Mouse (Mus musculus) cerebellum, postnatal 25 days (tissue): ENCODE measurements at regions not wholly inside any gene's neighbourhood (a gene's known extent, or its start where the extent isn't known, plus 50 kb on each side); places are given as distances from the start of the nearest gene placed in this dataset.

Experiments used
- DNase-seq, 2 experiments: peaks; one replicate each; pipeline ENCODE4 v3.0.0; 2021; ENCODE audit warnings: mixed read lengths in 2 of 2

- no peak for DNase-seq
Measured at GRCm38 (mm10) chr2:146625166-146625751, 113.1 kb upstream of the Ralgapa2 start.

- no peak for DNase-seq
Measured at GRCm38 (mm10) chr2:146626531-146626930, 114.4 kb upstream of the Ralgapa2 start.

DNA sequence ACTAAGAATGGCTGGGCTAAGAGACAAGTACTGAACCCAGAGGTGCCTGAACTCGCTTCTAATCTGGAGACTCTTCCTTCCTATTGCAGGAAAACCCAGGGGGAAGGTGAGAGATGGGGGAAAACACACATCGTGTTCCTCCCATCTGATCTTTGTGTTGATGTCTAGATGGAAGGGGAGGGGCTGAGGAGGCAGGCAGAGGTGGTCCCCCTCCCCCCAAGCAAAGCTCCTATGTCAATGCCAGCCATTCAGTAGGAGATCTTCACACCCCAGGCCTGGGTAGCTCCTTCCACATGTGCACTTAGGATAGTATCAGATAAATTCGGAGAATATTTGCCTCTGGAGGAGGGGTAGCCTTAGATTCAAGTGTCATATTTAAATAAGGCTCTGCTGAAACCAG is 118.0 kb upstream of the Ralgapa2 start:
- no peak for DNase-seq

DNA sequence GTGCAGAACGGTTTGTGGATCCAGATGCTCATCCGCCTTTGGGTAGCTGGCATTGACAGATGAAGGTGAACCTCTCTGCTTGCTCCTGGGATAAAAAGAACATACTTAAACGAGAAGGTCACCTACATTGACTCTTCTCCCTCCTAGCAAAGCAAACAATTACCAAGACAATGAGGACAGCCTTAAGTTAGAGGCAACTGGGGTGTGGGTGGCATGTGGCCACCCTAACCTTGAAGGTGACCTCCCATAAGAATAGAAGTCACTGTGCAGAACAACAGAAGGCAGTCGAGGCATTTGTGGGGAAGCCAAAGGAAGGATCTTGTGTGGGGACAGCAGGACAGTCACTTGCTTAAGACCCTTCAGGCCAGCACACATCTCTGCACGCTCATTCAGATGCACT is 119.0 kb upstream of the Ralgapa2 start:
- no peak for DNase-seq

DNA sequence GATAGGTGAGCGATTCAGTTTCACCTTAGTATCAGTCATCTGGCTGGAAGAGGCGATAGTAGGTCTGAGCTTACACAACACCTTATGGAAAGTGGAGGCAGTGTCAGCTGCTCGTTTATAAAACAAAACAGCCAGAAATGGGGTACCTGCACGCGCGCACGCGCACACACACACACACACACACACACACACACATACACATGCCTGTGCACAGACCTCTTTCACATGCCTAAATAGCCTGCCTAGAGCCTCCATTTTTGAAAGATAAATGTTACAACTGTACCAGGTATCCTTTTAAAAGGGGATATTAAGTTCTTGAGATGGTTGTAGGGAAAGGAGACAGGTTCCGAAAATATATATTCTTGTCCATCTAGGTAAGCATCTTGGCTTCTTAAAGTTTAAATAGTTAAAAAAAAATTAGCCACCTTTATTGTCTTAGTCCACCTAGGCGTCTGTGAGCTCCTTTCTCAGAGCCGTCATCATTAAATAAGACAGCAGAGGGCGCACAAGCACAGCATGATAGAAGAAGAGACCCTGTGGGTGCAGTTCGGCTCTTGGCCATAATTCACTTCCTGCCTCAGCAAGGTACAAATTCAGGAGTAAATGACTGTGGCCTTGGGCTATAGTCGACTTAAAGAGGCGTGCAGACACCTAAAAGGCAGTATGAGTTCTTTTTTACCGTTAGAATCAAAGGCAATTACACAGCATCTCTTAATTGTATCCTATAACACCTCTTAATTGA is 121.4 kb upstream of the Ralgapa2 start:
- DNase-seq: peak; percentile 50 to 77

- no peak for DNase-seq
Measured at GRCm38 (mm10) chr2:146637573-146637972, 125.4 kb upstream of the Ralgapa2 start.

- DNase-seq: no peak
Measured at GRCm38 (mm10) chr2:146646237-146646972, 134.3 kb upstream of the Ralgapa2 start.

- DNase-seq: no peak
Measured at GRCm38 (mm10) chr2:146646973-146647282, 134.8 kb upstream of the Ralgapa2 start.

DNA sequence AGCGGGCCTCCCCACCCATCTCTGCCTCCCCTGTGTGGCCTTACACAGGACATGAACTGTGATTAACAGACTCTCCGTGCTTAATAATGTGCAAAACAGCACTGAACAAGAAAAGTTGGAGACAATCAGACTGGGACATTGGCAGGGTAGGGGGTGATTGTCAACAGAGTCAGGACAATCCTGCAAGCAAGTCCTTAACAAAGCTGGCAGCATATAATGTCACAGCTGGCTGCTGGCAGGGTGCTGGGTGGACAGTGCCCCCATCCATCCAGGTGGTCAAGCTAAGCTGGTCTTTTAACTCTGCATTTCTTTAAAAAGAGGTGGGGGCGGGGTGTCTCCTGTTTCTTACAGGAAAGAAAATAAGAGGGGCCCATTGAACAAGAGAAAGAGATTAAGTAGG is 149.2 kb upstream of the Ralgapa2 start:
- no peak for DNase-seq

DNA sequence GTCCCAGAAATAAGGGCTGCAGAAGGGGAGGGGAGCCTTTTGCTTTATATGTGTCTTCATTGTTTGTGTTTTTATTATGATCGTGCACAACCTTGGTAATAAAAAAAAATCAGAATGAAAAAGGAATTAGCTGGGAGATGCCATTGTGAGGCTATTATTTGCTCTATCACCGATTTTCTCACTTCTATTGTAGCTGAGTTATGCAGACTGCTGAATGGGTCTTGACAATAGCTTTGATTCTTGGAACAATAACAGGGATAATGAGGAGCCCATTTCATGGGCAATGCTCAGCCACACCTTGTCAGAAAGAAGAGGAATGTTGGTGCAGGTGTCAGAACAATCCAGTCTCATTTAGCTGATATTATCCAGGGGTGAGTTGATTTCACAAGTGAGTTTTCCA is 160.6 kb upstream of the Ralgapa2 start:
- no peak for DNase-seq

DNA sequence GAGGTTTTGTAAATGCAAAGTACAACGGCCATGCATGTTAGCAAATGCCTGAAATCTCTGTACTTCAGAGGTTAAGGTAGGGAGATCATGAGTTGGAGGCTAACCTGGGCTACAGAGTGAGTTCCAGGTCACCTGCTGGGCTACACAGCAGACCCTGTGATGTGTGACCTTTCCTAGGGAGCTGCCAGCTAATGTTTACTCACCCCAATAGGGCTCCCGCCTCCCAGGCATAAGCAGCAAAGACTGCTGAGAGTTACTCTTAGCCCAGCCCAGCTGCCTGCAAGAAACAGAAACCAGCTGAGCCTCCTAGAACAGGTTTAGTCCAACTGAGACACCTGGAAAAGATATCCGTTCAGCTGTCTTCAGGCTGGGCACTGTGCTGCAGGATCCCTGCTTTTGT is 169.8 kb upstream of the Ralgapa2 start:
- DNase-seq: no peak

- DNase-seq: peak; percentile 11 to 28
Measured at GRCm38 (mm10) chr2:146685854-146686507, 169.7 kb upstream of the Kiz start.

- DNase-seq: no peak
Measured at GRCm38 (mm10) chr2:146688544-146688943, 167.1 kb upstream of the Kiz start.

DNA sequence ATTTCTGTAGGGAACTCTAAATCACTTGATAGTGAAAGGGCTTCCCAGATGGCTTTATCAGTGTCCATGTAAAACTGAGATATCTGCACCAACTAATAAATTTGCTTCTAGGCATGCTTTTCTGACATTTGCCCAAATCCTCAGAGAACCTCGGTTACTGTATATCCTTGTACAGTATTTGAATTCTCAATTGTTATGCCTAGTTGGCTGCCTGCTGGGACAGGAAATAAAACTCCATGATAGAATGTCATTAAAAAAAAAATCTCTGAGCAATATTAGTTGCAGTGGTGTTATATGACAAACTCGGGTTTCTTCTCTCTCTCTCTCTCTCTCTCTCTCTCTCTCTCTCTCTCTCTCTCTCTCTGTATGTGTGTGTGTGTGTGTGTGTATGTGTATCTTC is 162.2 kb upstream of the Kiz start:
- DNase-seq: no peak

GRCm38 (mm10) chr2:146694041-146694440 is 161.6 kb upstream of the Kiz start:
- DNase-seq: no peak

GRCm38 (mm10) chr2:146696277-146696676 is 159.4 kb upstream of the Kiz start:
- no peak for DNase-seq

DNA sequence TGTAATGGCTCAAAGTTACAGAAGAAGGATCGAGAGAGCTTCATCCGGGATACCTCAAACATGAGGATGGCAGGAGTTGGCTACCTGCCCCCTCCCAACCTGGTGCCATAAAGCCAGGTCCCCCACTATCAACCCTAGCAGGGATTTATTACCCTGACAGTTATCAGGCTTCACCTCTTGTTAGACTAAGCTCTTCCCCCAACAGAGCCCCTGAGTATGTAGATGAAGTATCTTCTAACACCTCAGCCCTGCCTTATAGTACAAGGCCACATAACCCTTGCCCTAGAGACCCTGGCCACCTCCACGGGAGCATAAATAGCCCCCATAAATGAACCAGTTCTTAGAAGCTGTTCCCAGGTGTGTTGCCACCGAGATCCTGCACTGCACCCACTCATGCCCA is 158.9 kb upstream of the Kiz start:
- no peak for DNase-seq

GRCm38 (mm10) chr2:146710676-146711075 is 145.0 kb upstream of the Kiz start:
- DNase-seq: peak in 1 of 2 experiments; percentile 5

DNA sequence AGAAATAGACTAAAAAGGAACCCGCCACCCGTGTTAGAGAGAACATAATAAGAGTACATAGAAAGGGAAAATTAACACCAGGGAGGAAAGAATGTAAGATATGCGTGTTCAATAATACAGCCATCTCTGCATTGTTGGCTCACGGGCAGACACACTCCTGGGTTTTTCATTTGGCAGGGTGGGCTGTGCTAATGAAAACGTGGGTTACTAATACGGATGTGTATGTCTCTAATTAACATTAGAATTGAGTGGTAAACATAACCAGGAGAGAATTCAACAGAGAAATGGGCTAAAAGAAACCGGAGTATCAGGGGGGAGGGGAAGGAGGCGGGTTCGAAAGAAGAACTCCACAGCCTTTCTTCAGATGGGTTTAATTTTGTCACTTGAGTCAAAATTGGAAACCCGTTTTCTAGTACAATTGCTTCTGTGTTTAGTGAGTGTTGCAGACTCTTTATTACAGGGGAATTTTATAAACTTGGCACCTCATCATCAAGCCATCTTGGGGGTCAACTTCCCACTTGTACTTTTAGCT is 134.4 kb upstream of the Kiz start:
- DNase-seq: no peak

GRCm38 (mm10) chr2:146722351-146723025 is 133.2 kb upstream of the Kiz start:
- DNase-seq: peak in 1 of 2 experiments; percentile 2

GRCm38 (mm10) chr2:146723172-146723571 is 132.5 kb upstream of the Kiz start:
- DNase-seq: no peak

DNA sequence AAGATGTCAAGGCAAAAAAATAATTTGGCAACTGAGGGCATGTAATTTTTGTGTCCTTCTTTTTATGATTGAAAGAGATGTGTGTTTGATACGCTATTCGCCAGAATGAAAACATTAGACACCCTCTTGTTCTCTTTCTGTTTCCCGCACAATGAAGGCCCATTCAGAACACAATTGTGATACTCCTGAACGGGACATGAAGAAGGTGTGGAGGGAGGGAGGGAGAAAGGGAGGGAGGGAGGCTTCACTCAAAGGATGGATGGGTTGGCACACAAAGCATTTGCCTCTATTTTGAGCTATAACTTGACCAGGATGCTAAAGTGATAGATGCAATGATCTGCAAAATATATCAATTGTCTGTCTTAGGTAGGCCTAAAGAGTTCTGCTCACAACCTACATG is 132.0 kb upstream of the Kiz start:
- DNase-seq: no peak

GRCm38 (mm10) chr2:146724142-146724679 is 131.5 kb upstream of the Kiz start:
- no peak for DNase-seq
